In genomic region chr10:13713711-13714110, GRCm38 (mm10) we compare ENCODE assay signal across 10 mouse cellular contexts.
DNase-seq lines count a peak whose midpoint lies in the region; ATAC-seq and TF ChIP-seq lines count a peak whose summit lies in the region.
"Had no signal": no experiment of that assay in that cellular context is flagged by ENCODE, and none has a peak within 500 bp of the region (broad histone marks: within the 10 kb centered on the region; RNA-seq: fewer than 3 reads in every experiment).

No protein-coding gene starts in this region.

- H3K36me3 ChIP-seq in forebrain, embryonic 12.5 days (replicated peaks), result no peaks in the 10 kb centered on the region
- no peaks in the 10 kb centered on the region for H3K36me3 ChIP-seq in forebrain, postnatal 0 days (ENCODE audit: insufficient read depth)
- H3K36me3 ChIP-seq in forebrain, embryonic 13.5 days (ENCODE audit: poor library complexity, severe bottlenecking), result no peaks in the 10 kb centered on the region
- no peaks in the 10 kb centered on the region for H3K36me3 ChIP-seq in midbrain, embryonic 16.5 days (ENCODE audit: control insufficient read depth, insufficient read depth, low read length)
- H3K36me3 ChIP-seq in intestine, postnatal 0 days (ENCODE audit: control insufficient read depth, insufficient read depth), result no peaks in the 10 kb centered on the region
- H3K36me3 ChIP-seq: heart, embryonic 13.5 days had no signal

- no peak overlapping the region for H3K4me3 ChIP-seq in forebrain, embryonic 12.5 days (replicated peaks)
- H3K4me3 ChIP-seq in forebrain, postnatal 0 days (ENCODE audit: low read depth, low read length), result no peak overlapping the region
- H3K4me3 ChIP-seq in brown adipose tissue, adult 24 weeks (ENCODE audit: insufficient read depth, low read depth, low read length), result no peak overlapping the region
- no peak overlapping the region for H3K4me3 ChIP-seq in forebrain, embryonic 13.5 days
- no peak overlapping the region for H3K4me3 ChIP-seq in midbrain, embryonic 16.5 days (ENCODE audit: low read depth, low read length)
- no peak overlapping the region for H3K4me3 ChIP-seq in intestine, postnatal 0 days (ENCODE audit: low read depth, low read length)
- H3K4me3 ChIP-seq: heart, embryonic 13.5 days had no signal

- H3K4me1 ChIP-seq in forebrain, embryonic 12.5 days, result peaks cover 22% of the 10 kb centered on the region
- 0 out of 2 replicates have a peak, but pooled peaks cover 6% of the 10 kb centered on the region for H3K4me1 ChIP-seq in forebrain, postnatal 0 days (ENCODE audit: insufficient read depth)
- H3K4me1 ChIP-seq in brown adipose tissue, adult 24 weeks (ENCODE audit: control insufficient read depth, insufficient read depth, insufficient read length, low read length), result peaks cover 8% of the 10 kb centered on the region; the same call in 1 of the 2 replicates
- H3K4me1 ChIP-seq in forebrain, embryonic 13.5 days, result peaks cover 29% of the 10 kb centered on the region
- peaks cover 11% of the 10 kb centered on the region for H3K4me1 ChIP-seq in midbrain, embryonic 16.5 days (ENCODE audit: control insufficient read depth, insufficient read depth, low read length)
- H3K4me1 ChIP-seq in intestine, postnatal 0 days (replicated peaks; ENCODE audit: control insufficient read depth, insufficient read depth, low read length), result no peaks in the 10 kb centered on the region; the same call in 1 of the 2 replicates

- no peak for TF ChIP-seq CTCF in forebrain, postnatal 0 days (IDR thresholded peaks at IDR 0.05; ENCODE audit: low read depth)
- no peak for TF ChIP-seq CTCF in intestine, postnatal 0 days (IDR thresholded peaks at IDR 0.05; ENCODE audit: low read depth)

- H3K9me3 ChIP-seq in forebrain, embryonic 12.5 days, result no peaks in the 10 kb centered on the region
- H3K9me3 ChIP-seq in forebrain, postnatal 0 days (ENCODE audit: low read length), result no peaks in the 10 kb centered on the region
- H3K9me3 ChIP-seq in forebrain, embryonic 13.5 days (replicated peaks), result no peaks in the 10 kb centered on the region
- H3K9me3 ChIP-seq in midbrain, embryonic 16.5 days (replicated peaks; ENCODE audit: control insufficient read depth, low read length, poor library complexity, severe bottlenecking), result no peaks in the 10 kb centered on the region
- no peaks in the 10 kb centered on the region for H3K9me3 ChIP-seq in intestine, postnatal 0 days (ENCODE audit: control insufficient read depth)
- H3K9me3 ChIP-seq: heart, embryonic 13.5 days had no signal

- peaks cover 11% of the 10 kb centered on the region; the same call in 1 of the 2 replicates for H3K27me3 ChIP-seq in forebrain, embryonic 12.5 days
- no peaks in the 10 kb centered on the region for H3K27me3 ChIP-seq in forebrain, postnatal 0 days (ENCODE audit: insufficient read depth, low read length)
- no peaks in the 10 kb centered on the region for H3K27me3 ChIP-seq in forebrain, embryonic 13.5 days
- no peaks in the 10 kb centered on the region for H3K27me3 ChIP-seq in midbrain, embryonic 16.5 days (ENCODE audit: control insufficient read depth, insufficient read depth, low read depth, low read length)
- no peaks in the 10 kb centered on the region for H3K27me3 ChIP-seq in intestine, postnatal 0 days (replicated peaks; ENCODE audit: control insufficient read depth, insufficient read depth, low read length)
- H3K27me3 ChIP-seq: heart, embryonic 13.5 days had no signal

- H3K4me2 ChIP-seq in forebrain, embryonic 12.5 days, result no peak overlapping the region
- no peak overlapping the region for H3K4me2 ChIP-seq in forebrain, postnatal 0 days (ENCODE audit: low read depth)
- H3K4me2 ChIP-seq in forebrain, embryonic 13.5 days, result 0 out of 2 replicates have a peak overlapping the region, but pooled peaks have one; percentile 20
- H3K4me2 ChIP-seq in midbrain, embryonic 16.5 days (ENCODE audit: low read length), result 0 out of 2 replicates have a peak overlapping the region, but pooled peaks have one; percentile 8
- H3K4me2 ChIP-seq in intestine, postnatal 0 days (replicated peaks; ENCODE audit: low read depth), result no peak overlapping the region
- H3K4me2 ChIP-seq: heart, embryonic 13.5 days had no signal

- ATAC-seq in forebrain, embryonic 12.5 days (ENCODE audit: low FRiP score), result peak; percentile 28; the same call in 1 of the 2 replicates
- ATAC-seq in forebrain, postnatal 0 days, result no peak
- peak; percentile 17; the same call in 1 of the 2 replicates for ATAC-seq in forebrain, embryonic 13.5 days
- ATAC-seq in midbrain, embryonic 16.5 days, result peak; percentile 32; the same call in 1 of the 2 replicates
- no peak for ATAC-seq in intestine, postnatal 0 days

- H3K9ac ChIP-seq in forebrain, embryonic 12.5 days, result no peak overlapping the region
- no peak overlapping the region for H3K9ac ChIP-seq in forebrain, postnatal 0 days
- no peak overlapping the region for H3K9ac ChIP-seq in forebrain, embryonic 13.5 days
- no peak overlapping the region for H3K9ac ChIP-seq in midbrain, embryonic 16.5 days (ENCODE audit: low read depth, low read length)
- H3K9ac ChIP-seq in intestine, postnatal 0 days (ENCODE audit: low read depth, low read length), result no peak overlapping the region
- H3K9ac ChIP-seq: heart, embryonic 13.5 days had no signal

- peak overlapping the region; percentile 57; the same call in 1 of the 2 replicates for H3K27ac ChIP-seq in forebrain, embryonic 12.5 days
- H3K27ac ChIP-seq in forebrain, postnatal 0 days (ENCODE audit: low read depth, low read length), result no peak overlapping the region; the same call in 1 of the 2 replicates
- peak overlapping the region; percentile 15; the same call in 1 of the 2 replicates for H3K27ac ChIP-seq in brown adipose tissue, adult 24 weeks (replicated peaks; ENCODE audit: low read depth, low read length)
- H3K27ac ChIP-seq in forebrain, embryonic 13.5 days, result peak overlapping the region; percentile 54
- H3K27ac ChIP-seq in midbrain, embryonic 16.5 days (ENCODE audit: low read length), result peak overlapping the region; percentile 42; the same call in 1 of the 2 replicates
- no peak overlapping the region for H3K27ac ChIP-seq in intestine, postnatal 0 days (ENCODE audit: low read depth, low read length)
- H3K27ac ChIP-seq: heart, embryonic 13.5 days had no signal

- WGBS in forebrain, embryonic 12.5 days, result 74% methylated on average over 5 of the region's 5 CpGs
- WGBS in forebrain, postnatal 0 days, result 54% methylated on average over 5 of the region's 5 CpGs
- WGBS in forebrain, embryonic 13.5 days, result 58% methylated on average over 5 of the region's 5 CpGs
- WGBS in midbrain, embryonic 16.5 days, result 65% methylated on average over 5 of the region's 5 CpGs
- WGBS in intestine, postnatal 0 days, result 93% methylated on average over 5 of the region's 5 CpGs

- no peak for DNase-seq in forebrain, postnatal 0 days
- no peak for DNase-seq in left cerebral cortex, adult 8-10 months (ENCODE audit: low spot score in 2 of 2)
- DNase-seq: gastrocnemius, postnatal 36 days; kidney, adult 9 months had no signal

Comparison
In these comparisons a context has a peak if more than half of its experiments do, and no peak if none do; other contexts are left out.
1. ATAC-seq: peak in forebrain, embryonic 12.5 days (single experiment), forebrain, embryonic 13.5 days (single experiment) and midbrain, embryonic 16.5 days (single experiment); none in forebrain, postnatal 0 days (single experiment) and intestine, postnatal 0 days (single experiment).
2. H3K27ac ChIP-seq: peak in forebrain, embryonic 12.5 days (single experiment), brown adipose tissue, adult 24 weeks (single experiment), forebrain, embryonic 13.5 days (single experiment) and midbrain, embryonic 16.5 days (single experiment); none in forebrain, postnatal 0 days (single experiment) and intestine, postnatal 0 days (single experiment).
3. H3K4me2 ChIP-seq: peak in forebrain, embryonic 13.5 days (single experiment) and midbrain, embryonic 16.5 days (single experiment); none in forebrain, embryonic 12.5 days (single experiment), forebrain, postnatal 0 days (single experiment) and intestine, postnatal 0 days (single experiment).